Mouse (Mus musculus): ENCODE results near the gene Mycn.

DNA sequence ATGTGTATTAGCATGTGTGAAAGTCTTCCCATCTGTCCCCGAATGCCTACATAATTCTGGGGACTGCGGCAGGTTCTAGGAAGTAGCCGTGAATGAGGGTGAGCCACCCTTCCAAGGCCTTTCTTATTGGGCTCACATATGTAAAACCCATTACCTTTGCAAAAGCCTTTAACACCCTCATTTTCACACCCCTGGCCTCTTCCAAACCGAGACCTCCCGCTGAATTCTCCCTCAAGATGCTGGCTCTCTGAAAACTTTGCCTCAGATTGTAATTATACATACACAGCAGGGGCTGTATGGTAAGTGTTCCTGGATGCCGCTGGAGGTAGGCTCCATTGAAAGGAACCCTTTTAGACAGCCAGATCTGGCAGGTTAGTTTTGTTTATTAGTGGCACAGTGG, 1.6 kb upstream of the Mycn start:
- no peak for TF ChIP-seq CTCF (IDR thresholded peaks at IDR 0.05)
- TF ChIP-seq EP300 (IDR thresholded peaks at IDR 0.05) = no peak
